Mouse (Mus musculus) limb, embryonic 12.5 days (tissue): ENCODE measurements around the gene Cox6a1. TPM values are rescaled to one million over a fixed set of nuclear protein-coding genes. Genes with fewer than 3 reads are reported as not detected.

Experiments used
- ATAC-seq: fragments of 200-750 bp; cut with Nextera tagmentation; 2 replicates; pipeline ENCODE4 v1.8.0; 2017; ENCODE audit warnings: low read depth, moderate TSS enrichment; ENCODE audit not compliant: insufficient number of reproducible peaks, insufficient read depth, low FRiP score, low TSS enrichment
- H3K27ac ChIP-seq: fragments of 300-500 bp; sonication (generic); 2 replicates; pipeline ENCODE4 v1.5.1; 2016; ENCODE audit warnings: mild to moderate bottlenecking, moderate library complexity
- H3K27me3 ChIP-seq: fragments of 300-500 bp; sonication (generic); 2 replicates; pipeline ENCODE4 v1.6.1; 2016; ENCODE audit warnings: mild to moderate bottlenecking, moderate library complexity
- H3K36me3 ChIP-seq: fragments of 300-500 bp; sonication (generic); 2 replicates; pipeline ENCODE4 v1.6.1; 2016; ENCODE audit warnings: mild to moderate bottlenecking, moderate library complexity
- H3K4me1 ChIP-seq: fragments of 300-500 bp; sonication (generic); replicated peaks from 2 replicates; pipeline ENCODE4 v1.6.1; 2016
- H3K4me2 ChIP-seq: fragments of 300-500 bp; sonication (generic); 2 replicates; pipeline ENCODE4 v1.6.1; 2016; ENCODE audit warnings: mild to moderate bottlenecking, moderate library complexity
- H3K4me3 ChIP-seq: fragments of 300-500 bp; sonication (generic); replicated peaks from 2 replicates; pipeline ENCODE4 v1.5.1; 2016; ENCODE audit warnings: mild to moderate bottlenecking
- H3K9ac ChIP-seq: fragments of 300-500 bp; sonication (generic); replicated peaks from 2 replicates; pipeline ENCODE4 v1.6.1; 2016; ENCODE audit warnings: mild to moderate bottlenecking, moderate library complexity
- H3K9me3 ChIP-seq: fragments of 300-500 bp; sonication (generic); 2 replicates; pipeline ENCODE4 v1.6.1; 2016; ENCODE audit warnings: mild to moderate bottlenecking, moderate library complexity
- WGBS: fragments of 180-500 bp; shearing (Covaris S2); methylation state at CpG from one replicate; pipeline ENCODE4 v1.1.7; 2016; 5-methylcytosine and 5-hydroxymethylcytosine counted together
- polyA plus RNA-seq: library from polyadenylated mRNA; unstranded; fragments of >200 nt; fragmentation: Nextera tagmentation; extraction: Ambion mirVana; gene quantifications from 2 replicates; pipeline ENCODE4 v1.2.1, GENCODE M21; 2016

Cox6a1 gene
- polyA plus RNA-seq, 1 experiment from 2014 or later = 680 TPM

DNA sequence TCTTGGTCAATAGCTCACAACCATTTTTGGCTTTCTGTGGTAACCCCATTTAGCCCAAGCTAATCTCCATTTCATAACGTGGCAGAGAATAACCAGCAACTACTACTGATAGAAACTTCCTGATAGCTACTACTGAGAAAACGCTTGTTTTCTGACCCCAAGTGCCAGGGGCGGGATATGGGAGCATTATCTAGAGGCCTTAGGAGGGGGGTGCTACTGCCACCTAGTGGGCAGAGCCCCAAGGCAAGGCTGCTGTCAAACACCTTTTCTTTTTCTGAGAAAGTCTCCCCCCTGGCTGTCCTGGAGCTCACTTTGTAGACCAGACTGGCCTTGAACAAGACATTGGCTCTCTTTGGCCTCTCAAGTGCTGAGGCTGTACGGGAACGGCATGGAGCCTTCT is 1.2 kb downstream of the Cox6a1 start:
- Histone ChIP-seq H3K36me3 (peaks cover 43% of the 10 kb centered on the region), H3K4me3 (peak overlapping the region; percentile 93), H3K9ac (no peak overlapping the region), H3K27ac (no peak overlapping the region), H3K4me1 (peaks cover 15% of the 10 kb centered on the region), H3K4me2 (peak overlapping the region; percentile 96), H3K27me3 (no peaks in the 10 kb centered on the region), H3K9me3 (0 out of 2 replicates have a peak, but pooled peaks cover 5% of the 10 kb centered on the region)
- no peak for ATAC-seq
- under 1% methylated on average over 5 of the region's 5 CpGs for WGBS

DNA sequence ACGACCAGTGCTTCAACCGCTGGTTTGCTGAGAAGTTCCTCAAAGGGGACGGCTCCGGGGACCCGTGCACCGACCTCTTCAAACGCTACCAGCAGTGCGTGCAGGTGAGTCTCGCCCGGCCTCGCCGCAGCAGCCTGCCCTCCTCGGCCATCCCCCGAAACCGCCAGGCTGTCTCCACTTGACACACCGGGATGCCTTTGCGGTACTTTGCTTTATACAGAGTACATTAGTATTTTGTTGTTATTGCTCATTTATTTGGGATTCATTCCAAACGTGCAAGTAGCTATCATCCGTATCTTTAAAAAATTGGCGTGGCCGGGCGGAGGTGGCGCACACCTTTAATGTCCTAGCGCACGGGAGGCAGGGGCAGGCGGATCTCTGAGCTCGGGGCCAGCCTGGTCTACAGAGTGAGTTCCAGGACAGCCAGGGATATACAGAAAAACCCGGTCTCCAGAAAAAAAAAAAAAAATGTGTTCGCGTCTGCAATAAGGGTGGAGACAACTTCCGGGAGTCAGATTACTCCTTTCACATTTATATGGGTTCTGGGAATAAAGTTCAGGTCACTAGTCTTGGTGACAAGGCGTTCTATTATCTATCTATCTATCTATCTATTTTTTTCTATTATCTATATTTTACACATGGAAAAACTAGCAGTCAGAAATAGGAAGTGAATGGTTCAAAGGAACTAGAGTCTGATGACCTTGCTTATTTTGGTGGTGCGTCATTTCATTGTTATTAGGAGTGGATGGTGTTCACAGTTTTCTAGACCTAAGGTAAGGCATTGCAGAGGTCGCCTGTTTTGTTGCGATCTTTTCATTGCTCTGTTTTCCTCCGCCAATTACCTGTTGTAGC is 7.2 kb downstream of the Cox6a1 start:
- Histone ChIP-seq H3K36me3 (peaks cover 47% of the 10 kb centered on the region), H3K9me3 (no peaks in the 10 kb centered on the region), H3K4me1 (peaks cover 20% of the 10 kb centered on the region), H3K4me3 (peak overlapping the region; percentile 87), H3K27me3 (no peaks in the 10 kb centered on the region), H3K9ac (peak overlapping the region; percentile 89), H3K4me2 (peak overlapping the region; percentile 78), H3K27ac (0 out of 2 replicates have a peak overlapping the region, but pooled peaks have one; percentile 7)
- 13% methylated on average over 36 of the region's 36 CpGs for WGBS
- ATAC-seq = peak; percentile 30; the same call in 1 of the 2 replicates

DNA sequence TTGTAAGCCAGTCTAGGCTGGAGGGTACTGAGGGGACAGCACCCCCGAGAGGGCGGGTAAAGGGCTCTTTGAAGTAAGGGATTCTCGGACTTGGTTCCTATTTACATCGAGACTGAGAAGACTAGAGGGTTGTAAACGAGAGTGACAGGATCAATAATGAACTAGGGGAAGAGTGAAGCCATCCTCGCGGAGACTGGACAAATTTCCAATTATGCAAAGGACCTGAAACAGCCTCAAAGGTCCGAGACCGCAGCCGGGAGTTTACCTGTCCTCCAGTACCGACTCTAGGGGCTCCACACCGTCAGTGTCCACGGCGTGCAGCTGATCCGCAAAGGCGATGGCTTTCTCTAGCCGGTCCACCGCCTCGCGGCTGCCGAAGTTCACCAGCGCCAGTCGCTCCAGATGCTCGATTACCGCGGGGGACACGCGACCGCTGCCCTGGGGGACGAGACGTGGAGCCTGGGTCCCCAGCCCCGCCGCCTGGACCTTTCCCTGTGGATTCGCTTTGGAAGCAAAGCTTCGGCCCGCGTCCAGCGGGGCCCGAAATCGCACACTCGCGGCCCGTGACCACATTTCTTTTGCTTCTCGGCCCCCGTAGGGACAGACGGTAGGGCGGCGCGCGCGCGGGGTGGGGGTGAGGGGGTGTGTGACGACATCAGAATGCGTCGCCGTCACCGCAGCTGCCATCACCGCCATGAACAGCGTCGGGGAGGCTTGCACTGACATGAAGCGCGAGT is 8.0 kb downstream of the Cox6a1 start, which contains the start of the genes Gatc and Triap1:
TSS of gene Gatc (minus strand) at position 602 of the 737 bp plus-strand sequence.
TSS of gene Triap1 (plus strand) at position 649 of the 737 bp plus-strand sequence.
- peaks cover 20% of the 10 kb centered on the region for H3K4me1 ChIP-seq
- H3K27me3 ChIP-seq = no peaks in the 10 kb centered on the region
- H3K9me3 ChIP-seq = no peaks in the 10 kb centered on the region
- peaks cover 48% of the 10 kb centered on the region for H3K36me3 ChIP-seq
- peak within 1 kb of the TSS; percentile 87 for H3K4me3 ChIP-seq
- WGBS = under 1% methylated on average over 62 of the region's 62 CpGs
- peak within 1 kb of the TSS; percentile 78 for H3K4me2 ChIP-seq
- peak within 1 kb of the TSS; percentile 89 for H3K9ac ChIP-seq
- peak; percentile 80 for ATAC-seq
- peak within 1 kb of the TSS; percentile 83 for H3K27ac ChIP-seq

- WGBS = 25% methylated on average over 7 of the region's 7 CpGs
- Histone ChIP-seq H3K4me3 (peak overlapping the region; percentile 87), H3K27me3 (no peaks in the 10 kb centered on the region), H3K9me3 (no peaks in the 10 kb centered on the region), H3K9ac (no peak overlapping the region; the same call in 1 of the 2 replicates), H3K4me2 (peak overlapping the region; percentile 78), H3K36me3 (peaks cover 48% of the 10 kb centered on the region), H3K27ac (no peak overlapping the region), H3K4me1 (peaks cover 20% of the 10 kb centered on the region)
- ATAC-seq = no peak
Measured at GRCm38 (mm10) chr5:115340007-115340406, 8.8 kb downstream of the Cox6a1 start.

DNA sequence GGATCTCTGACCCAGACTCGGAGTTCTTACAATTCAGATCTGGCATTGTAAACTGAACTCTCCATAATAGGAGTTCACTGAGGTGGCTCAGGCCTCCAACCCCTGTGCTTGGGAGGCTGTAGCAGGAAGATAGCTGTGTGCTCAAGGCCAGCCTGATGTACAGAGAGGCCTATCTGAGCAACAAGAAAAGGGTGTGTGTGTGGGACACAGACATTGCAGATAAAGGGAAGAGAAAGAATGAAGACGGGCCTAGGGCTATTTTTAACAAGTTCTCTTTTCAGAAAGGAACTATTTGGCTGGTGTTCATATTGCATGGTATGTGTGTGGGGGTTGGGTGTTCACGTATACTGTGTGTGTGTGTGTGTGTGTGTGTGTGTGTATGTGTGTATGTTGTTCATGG is 15.2 kb downstream of the Cox6a1 start:
- Histone ChIP-seq H3K4me1 (peaks cover 13% of the 10 kb centered on the region), H3K36me3 (peaks cover 75% of the 10 kb centered on the region), H3K27ac (no peak overlapping the region), H3K9me3 (no peaks in the 10 kb centered on the region), H3K4me2 (no peak overlapping the region), H3K4me3 (no peak overlapping the region), H3K27me3 (no peaks in the 10 kb centered on the region), H3K9ac (no peak overlapping the region)
- ATAC-seq = no peak
- 88% methylated on average over 3 of the region's 3 CpGs for WGBS

DNA sequence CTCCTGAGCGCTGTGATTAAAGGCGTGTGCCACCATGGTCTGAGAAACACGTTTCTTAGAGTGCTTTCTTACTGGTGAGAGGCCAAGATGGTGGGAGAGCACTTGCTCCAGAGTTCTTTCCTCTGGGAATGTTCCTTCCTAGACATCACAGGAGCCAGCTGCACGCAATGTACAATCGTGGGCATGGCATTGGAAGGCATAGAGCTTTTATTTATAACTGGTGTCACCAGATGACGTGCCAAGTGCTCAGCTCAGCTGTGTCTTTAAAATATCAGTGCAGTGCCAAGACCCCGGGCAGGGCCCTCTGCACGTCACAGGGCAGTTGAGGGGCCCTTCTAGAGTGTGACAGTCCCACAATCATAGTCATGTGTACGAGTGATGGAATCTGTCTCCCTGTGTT is 17.8 kb downstream of the Cox6a1 start:
- no peaks in the 10 kb centered on the region for H3K9me3 ChIP-seq
- H3K9ac ChIP-seq = no peak overlapping the region
- H3K4me1 ChIP-seq = peaks cover 23% of the 10 kb centered on the region
- no peak overlapping the region for H3K4me3 ChIP-seq
- H3K36me3 ChIP-seq = peaks cover 66% of the 10 kb centered on the region
- no peak overlapping the region for H3K27ac ChIP-seq
- no peaks in the 10 kb centered on the region for H3K27me3 ChIP-seq
- 91% methylated on average over 9 of the region's 9 CpGs for WGBS
- no peak for ATAC-seq
- no peak overlapping the region for H3K4me2 ChIP-seq

DNA sequence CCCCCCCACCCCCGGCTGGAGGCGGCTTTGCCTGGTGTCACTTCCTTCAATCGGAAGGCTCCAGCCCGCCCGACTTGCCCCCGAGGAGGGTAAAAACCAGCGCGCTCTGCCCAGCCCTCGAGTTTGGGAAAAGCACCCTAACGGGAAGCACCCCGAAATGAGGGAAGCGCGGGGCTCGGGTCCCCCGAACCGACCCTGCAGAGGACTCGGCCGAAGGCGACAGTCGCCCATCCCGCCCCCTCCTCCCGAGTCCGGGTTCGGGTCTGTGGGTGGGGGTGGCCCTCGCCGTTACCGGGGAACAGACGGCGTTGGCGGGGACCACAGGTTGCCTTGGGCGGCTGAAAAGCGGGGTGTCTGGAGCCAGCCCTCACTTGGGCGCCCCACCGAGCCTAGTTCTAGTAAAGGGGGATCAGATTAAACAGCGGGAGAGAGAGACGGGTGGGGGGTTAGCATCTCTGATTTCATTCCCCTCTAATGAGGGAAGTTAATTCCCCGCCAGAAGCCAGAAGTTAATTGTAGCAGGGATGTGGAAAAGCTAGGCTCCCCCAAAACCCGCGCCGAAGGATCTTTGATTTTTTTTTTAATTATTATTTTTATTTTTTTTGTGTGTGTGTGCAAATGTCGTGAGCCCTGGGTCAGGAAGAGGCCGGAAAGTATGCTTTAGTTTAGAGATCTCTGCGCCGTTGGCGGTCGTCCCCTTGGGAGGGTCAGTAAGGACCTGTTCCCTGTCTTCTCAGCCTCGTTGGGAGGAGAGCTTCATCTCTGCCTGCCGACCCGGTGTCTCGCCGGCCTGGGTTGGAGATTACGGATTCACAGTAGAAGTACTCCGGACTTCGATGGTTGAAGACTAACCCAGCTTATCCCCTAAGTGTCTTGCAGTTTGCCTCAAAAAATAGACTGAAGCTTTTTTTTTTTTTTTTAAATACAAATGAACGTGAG is 20.9 kb downstream of the Cox6a1 start:
- Histone ChIP-seq H3K4me1 (peaks cover 27% of the 10 kb centered on the region), H3K9me3 (no peaks in the 10 kb centered on the region), H3K36me3 (peaks cover 35% of the 10 kb centered on the region), H3K4me2 (peak overlapping the region; percentile 83), H3K27me3 (no peaks in the 10 kb centered on the region), H3K4me3 (peak overlapping the region; percentile 79), H3K27ac (peak overlapping the region; percentile 93), H3K9ac (peak overlapping the region; percentile 93)
- ATAC-seq = peak; percentile 34; the same call in 1 of the 2 replicates
- under 1% methylated on average over 53 of the region's 55 CpGs for WGBS

DNA sequence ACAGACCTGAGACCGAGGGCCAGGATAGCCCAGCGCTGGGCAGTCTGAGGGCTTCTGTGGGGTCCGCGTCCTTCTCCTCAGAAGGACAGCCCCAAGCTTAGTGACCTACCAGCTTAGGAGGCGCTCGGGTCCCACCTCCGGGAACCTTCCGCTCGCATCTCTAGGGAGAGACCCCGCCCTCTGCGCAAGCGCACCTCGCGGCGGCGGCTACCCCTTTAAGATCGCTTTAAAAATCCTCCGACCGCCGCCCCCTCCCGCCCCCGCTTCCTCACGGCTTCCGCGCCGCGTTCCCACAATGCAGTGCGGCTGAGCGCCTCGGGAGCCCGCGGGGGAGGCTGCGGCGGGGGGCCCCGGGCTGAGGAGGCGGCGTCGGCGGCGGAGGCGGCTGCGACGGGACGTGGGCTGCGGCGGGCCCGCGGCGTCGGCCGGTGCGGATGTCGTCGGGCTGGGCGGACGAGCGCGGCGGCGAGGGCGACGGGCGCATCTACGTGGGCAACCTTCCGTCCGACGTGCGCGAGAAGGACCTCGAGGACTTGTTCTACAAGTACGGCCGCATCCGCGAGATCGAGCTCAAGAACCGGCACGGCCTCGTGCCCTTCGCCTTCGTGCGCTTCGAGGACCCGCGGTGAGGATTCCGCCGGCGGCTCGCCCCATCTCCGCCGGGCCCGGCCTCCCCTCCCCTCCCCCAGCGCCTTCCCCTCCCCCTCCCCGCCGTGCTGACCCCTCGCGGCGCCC is 21.7 kb downstream of the Cox6a1 start, which contains the start of gene Srsf9:
TSS of gene Srsf9 (plus strand) at position 303 of the 735 bp plus-strand sequence.
- peak within 1 kb of the TSS; percentile 93 for H3K27ac ChIP-seq
- H3K36me3 ChIP-seq = peaks cover 27% of the 10 kb centered on the region
- peak; percentile 91 for ATAC-seq
- H3K27me3 ChIP-seq = no peaks in the 10 kb centered on the region
- H3K4me3 ChIP-seq = peak within 1 kb of the TSS; percentile 79
- peak within 1 kb of the TSS; percentile 93 for H3K9ac ChIP-seq
- peaks cover 27% of the 10 kb centered on the region for H3K4me1 ChIP-seq
- H3K4me2 ChIP-seq = peak within 1 kb of the TSS; percentile 83
- WGBS = under 1% methylated on average over 92 of the region's 97 CpGs
- no peaks in the 10 kb centered on the region for H3K9me3 ChIP-seq

DNA sequence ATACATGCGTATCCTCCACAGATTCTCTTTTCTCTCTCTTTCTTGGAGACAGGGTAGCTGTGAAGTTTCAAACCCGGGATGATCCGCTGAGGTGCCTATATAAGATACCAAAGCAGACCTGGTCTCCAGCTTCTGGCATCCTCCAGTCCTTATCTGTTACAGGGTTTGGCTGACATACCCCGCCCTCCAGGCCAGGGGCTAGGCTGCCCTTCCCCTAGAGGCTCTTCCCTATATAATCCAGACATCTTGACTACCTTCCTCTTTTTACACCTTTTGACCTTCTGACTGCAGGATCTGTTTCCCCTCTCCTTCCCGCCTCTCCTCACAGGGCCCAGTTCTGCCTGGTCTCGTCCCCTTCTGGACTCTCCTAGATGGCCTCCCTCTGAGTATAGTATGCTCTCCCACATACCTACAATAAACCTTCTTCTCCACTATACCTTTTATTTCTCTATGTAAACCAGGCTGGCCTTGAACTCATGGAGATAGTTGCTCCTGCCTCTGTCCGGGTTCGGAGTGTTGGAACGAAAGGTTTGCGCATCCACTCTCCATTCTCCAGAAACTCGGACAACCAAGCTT is 22.4 kb downstream of the Cox6a1 start:
- Histone ChIP-seq H3K36me3 (peaks cover 20% of the 10 kb centered on the region), H3K27me3 (no peaks in the 10 kb centered on the region), H3K4me3 (peak overlapping the region; percentile 79), H3K27ac (peak overlapping the region; percentile 93), H3K4me1 (peaks cover 27% of the 10 kb centered on the region), H3K9ac (peak overlapping the region; percentile 93), H3K9me3 (no peaks in the 10 kb centered on the region), H3K4me2 (peak overlapping the region; percentile 83)
- ATAC-seq = peak; percentile 75; the same call in 1 of the 2 replicates
- 27% methylated on average over 11 of the region's 11 CpGs for WGBS
